Mouse (Mus musculus): Measurements from ENCODE around the gene Ring1. TPM values are rescaled to one million over a fixed set of nuclear protein-coding genes. Genes with fewer than 3 reads are reported as not detected.
"Not testable (repeated sequence)": the region's sequence is repeated elsewhere in the genome, so short reads cannot be mapped to it uniquely, and the experiment has no call there.

Gene Ring1
- polyA plus RNA-seq, 1 experiment from 2014 or later: 24.4 TPM

DNA sequence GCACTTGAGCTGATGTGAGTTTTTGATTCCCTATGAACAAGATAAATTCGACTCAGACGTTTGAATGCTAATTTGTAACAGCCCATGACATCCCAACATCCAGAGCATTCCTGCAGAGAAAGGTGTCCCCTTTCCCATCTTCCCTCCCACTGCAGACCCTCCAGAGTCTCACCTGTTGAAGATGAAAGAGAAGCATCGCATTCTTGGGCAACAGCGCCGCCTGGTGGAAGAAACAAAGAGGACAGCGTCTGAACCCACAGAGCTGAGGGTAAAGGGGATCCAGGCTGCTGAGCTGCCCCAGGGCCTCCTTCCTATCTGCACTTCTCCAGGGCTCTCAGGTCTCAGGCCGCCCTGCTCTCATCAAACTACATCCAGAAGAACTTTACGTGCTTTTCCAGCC, 42.3 kb downstream of the Ring1 start:
- Histone ChIP-seq H3K4me1 (peaks cover 29% of the 10 kb centered on the region), H3K27me3 (replicated peaks) (peaks cover 32% of the 10 kb centered on the region), H3K27ac (replicated peaks) (peak overlapping the region; percentile 93), H3K4me3 (replicated peaks) (peak overlapping the region; percentile 58), H3K4me2 (peak overlapping the region; percentile 67)
- not testable (repeated sequence) for H3K9me3 ChIP-seq (replicated peaks); H3K36me3 ChIP-seq; ATAC-seq (ENCODE audit: low FRiP score); H3K9ac ChIP-seq (replicated peaks)
- 7% methylated on average over 8 of the region's 8 CpGs for WGBS

- H3K4me1 ChIP-seq: peaks cover 29% of the 10 kb centered on the region
- under 1% methylated on average over 27 of the region's 27 CpGs for WGBS
- H3K9me3 ChIP-seq (replicated peaks); H3K36me3 ChIP-seq: not testable (repeated sequence)
- peak overlapping the region; percentile 93 for H3K27ac ChIP-seq (replicated peaks)
- ATAC-seq (ENCODE audit: low FRiP score): peak; percentile 97
- peak overlapping the region; percentile 58 for H3K4me3 ChIP-seq (replicated peaks)
- peaks cover 40% of the 10 kb centered on the region for H3K27me3 ChIP-seq (replicated peaks)
- peak overlapping the region; percentile 67 for H3K4me2 ChIP-seq
- peak overlapping the region; percentile 68 for H3K9ac ChIP-seq (replicated peaks)
Observed at GRCm38 (mm10) chr17:33981192-33981909, 43.1 kb downstream of the Ring1 start.

- Histone ChIP-seq H3K27me3 (replicated peaks) (peaks cover 46% of the 10 kb centered on the region), H3K4me1 (peaks cover 29% of the 10 kb centered on the region), H3K4me2 (peak overlapping the region; percentile 67), H3K9me3 (replicated peaks) (no peaks in the 10 kb centered on the region), H3K4me3 (replicated peaks) (peak overlapping the region; percentile 58; the same call in 1 of the 2 replicates), H3K27ac (replicated peaks) (peak overlapping the region; percentile 93), H3K36me3 (no peaks in the 10 kb centered on the region), H3K9ac (replicated peaks) (0 out of 2 replicates have a peak overlapping the region, but pooled peaks have one; percentile 26)
- peak; percentile 16 for ATAC-seq (ENCODE audit: low FRiP score)
- WGBS: 79% methylated on average over 19 of the region's 19 CpGs
Observed at GRCm38 (mm10) chr17:33980181-33981035, 44.1 kb downstream of the Ring1 start.

DNA sequence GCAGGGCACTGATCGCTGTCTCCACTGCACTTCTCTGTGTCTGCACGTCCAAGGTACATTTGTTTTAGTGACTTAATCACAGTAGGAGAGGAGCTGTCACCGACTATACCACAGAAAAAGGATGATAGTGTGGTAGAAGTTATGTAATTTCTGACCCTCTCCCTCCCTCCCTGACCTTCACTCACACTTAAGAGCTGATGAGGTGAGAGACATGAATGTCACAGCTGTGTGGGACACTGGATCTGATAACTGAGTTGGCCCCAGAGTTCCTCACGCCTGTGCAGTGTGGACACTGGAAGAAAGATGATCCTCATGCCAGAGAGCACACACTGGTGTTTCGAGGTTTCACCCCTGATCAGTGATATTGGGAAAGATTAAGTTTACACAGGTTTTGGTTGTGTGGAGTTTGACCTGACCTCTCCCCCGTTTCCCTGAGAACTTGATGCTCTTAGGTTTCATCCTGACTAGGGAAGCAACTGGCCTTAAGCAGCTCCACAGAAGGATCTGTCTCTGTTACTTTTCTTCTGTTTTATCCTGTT, 44.9 kb downstream of the Ring1 start:
- no peaks in the 10 kb centered on the region for H3K36me3 ChIP-seq
- no peak overlapping the region for H3K27ac ChIP-seq (replicated peaks)
- H3K4me1 ChIP-seq: peaks cover 29% of the 10 kb centered on the region
- no peak overlapping the region for H3K4me3 ChIP-seq (replicated peaks)
- no peak overlapping the region for H3K9ac ChIP-seq (replicated peaks)
- peaks cover 50% of the 10 kb centered on the region for H3K27me3 ChIP-seq (replicated peaks)
- ATAC-seq (ENCODE audit: low FRiP score): no peak
- WGBS: 82% methylated on average over 6 of the region's 6 CpGs
- H3K9me3 ChIP-seq (replicated peaks): no peaks in the 10 kb centered on the region
- no peak overlapping the region for H3K4me2 ChIP-seq

GRCm38 (mm10) chr17:33978631-33979031, 45.8 kb downstream of the Ring1 start:
- 2% methylated on average over 17 of the region's 17 CpGs for WGBS
- peaks cover 53% of the 10 kb centered on the region for H3K27me3 ChIP-seq (replicated peaks)
- H3K4me1 ChIP-seq: peaks cover 29% of the 10 kb centered on the region
- peak overlapping the region; percentile 62 for H3K4me2 ChIP-seq
- H3K9ac ChIP-seq (replicated peaks): peak overlapping the region; percentile 41
- no peaks in the 10 kb centered on the region for H3K9me3 ChIP-seq (replicated peaks)
- H3K27ac ChIP-seq (replicated peaks): no peak overlapping the region
- no peak for ATAC-seq (ENCODE audit: low FRiP score)
- H3K4me3 ChIP-seq (replicated peaks): peak overlapping the region; percentile 41
- no peaks in the 10 kb centered on the region for H3K36me3 ChIP-seq

DNA sequence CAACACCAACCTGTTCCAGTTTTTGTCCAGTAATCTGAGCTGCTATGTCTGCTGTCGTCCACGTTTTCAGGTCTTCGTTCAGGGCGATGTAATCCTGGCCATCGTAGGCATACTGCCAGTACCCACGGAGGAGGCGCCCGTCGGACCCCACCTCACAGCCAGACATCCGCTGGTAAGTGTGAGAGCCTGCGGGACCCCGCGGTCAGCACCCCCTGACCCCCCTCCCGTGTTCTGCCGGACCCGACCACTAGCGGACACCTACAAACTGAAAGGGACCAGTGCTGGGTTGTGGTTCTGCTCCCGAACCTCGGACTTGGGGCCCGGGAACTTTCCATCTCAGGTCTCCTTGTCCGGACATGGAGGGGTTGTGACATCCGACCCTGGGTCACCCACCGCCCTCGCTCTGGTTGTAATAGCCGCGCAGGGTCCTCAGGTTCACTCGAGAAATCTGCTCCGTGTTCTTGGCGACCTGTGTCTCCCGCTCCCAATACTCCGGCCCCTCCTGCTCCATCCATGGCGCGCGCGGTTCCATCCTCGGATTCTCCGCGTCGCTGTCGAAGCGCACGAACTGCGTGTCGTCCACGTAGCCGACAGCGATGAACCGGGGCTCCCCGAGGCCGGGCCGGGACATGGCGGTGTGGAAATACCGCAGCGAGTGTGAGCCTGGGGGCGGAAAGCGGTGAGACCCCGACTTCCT, 46.5 kb downstream of the Ring1 start:
- no peaks in the 10 kb centered on the region for H3K9me3 ChIP-seq (replicated peaks)
- 3% methylated on average over 57 of the region's 57 CpGs for WGBS
- H3K4me3 ChIP-seq (replicated peaks): peak overlapping the region; percentile 41
- no peak overlapping the region for H3K27ac ChIP-seq (replicated peaks)
- peak overlapping the region; percentile 62 for H3K4me2 ChIP-seq
- H3K27me3 ChIP-seq (replicated peaks): peaks cover 53% of the 10 kb centered on the region
- peaks cover 29% of the 10 kb centered on the region for H3K4me1 ChIP-seq
- ATAC-seq (ENCODE audit: low FRiP score): no peak
- H3K36me3 ChIP-seq: no peaks in the 10 kb centered on the region
- peak overlapping the region; percentile 41 for H3K9ac ChIP-seq (replicated peaks)

GRCm38 (mm10) chr17:33973572-33973971, 50.9 kb downstream of the Ring1 start:
- Histone ChIP-seq H3K36me3 (no peaks in the 10 kb centered on the region), H3K4me3 (replicated peaks) (no peak overlapping the region), H3K9ac (replicated peaks) (no peak overlapping the region), H3K4me1 (peaks cover 10% of the 10 kb centered on the region), H3K27me3 (replicated peaks) (peaks cover 48% of the 10 kb centered on the region), H3K27ac (replicated peaks) (no peak overlapping the region), H3K9me3 (replicated peaks) (no peaks in the 10 kb centered on the region), H3K4me2 (no peak overlapping the region)
- no peak for ATAC-seq (ENCODE audit: low FRiP score)
- 72% methylated on average over 3 of the region's 3 CpGs for WGBS

- Histone ChIP-seq H3K9ac (replicated peaks) (0 out of 2 replicates have a peak overlapping the region, but pooled peaks have one; percentile 5), H3K4me2 (no peak overlapping the region), H3K4me1 (peaks cover 1% of the 10 kb centered on the region), H3K36me3 (no peaks in the 10 kb centered on the region), H3K27ac (replicated peaks) (no peak overlapping the region), H3K9me3 (replicated peaks) (no peaks in the 10 kb centered on the region), H3K4me3 (replicated peaks) (no peak overlapping the region), H3K27me3 (replicated peaks) (peaks cover 39% of the 10 kb centered on the region)
- ATAC-seq (ENCODE audit: low FRiP score): no peak
- 8% methylated on average over 1 of the region's 1 CpGs for WGBS
Observed at GRCm38 (mm10) chr17:33972691-33973090, 51.8 kb downstream of the Ring1 start.

MicroRNA genes within 50 kb of the gene (microRNA counts, 519-probe panel; counts per million panel counts)
- 3,457 counts per million, percentile 84 among the panel's probes with 10 or more counts for microRNA mmu-miR-219

Small RNAs within 50 kb of the gene (microRNA-seq; reads per million reads assigned to microRNA genes)
- gene Mir219a-1 (not detected), gene Mir219c (not detected)

Other genes starting within 250 kb of the Ring1 start
- 21.6 and 23.3 TPM in 2 replicates for gene Angptl4, start 242.8 kb downstream of the Ring1 start, polyA plus RNA-seq (2015; fragmentation: Nextera tagmentation; extraction: Ambion mirVana)
- gene Kank3, start 214.2 kb downstream of the Ring1 start, polyA plus RNA-seq (2015; fragmentation: Nextera tagmentation; extraction: Ambion mirVana): 46.7 and 48.5 TPM in 2 replicates
- gene Rps28, start 200.1 kb downstream of the Ring1 start, polyA plus RNA-seq (2015; fragmentation: Nextera tagmentation; extraction: Ambion mirVana): 534 and 619 TPM in 2 replicates
- 515 and 564 TPM in 2 replicates for gene Ndufa7, start 200.1 kb downstream of the Ring1 start, polyA plus RNA-seq (2015; fragmentation: Nextera tagmentation; extraction: Ambion mirVana)
- gene Cd320, start 181.6 kb downstream of the Ring1 start, polyA plus RNA-seq (2015; fragmentation: Nextera tagmentation; extraction: Ambion mirVana): 53.9 and 56.1 TPM in 2 replicates
- gene Gm7029, start 150.8 kb downstream of the Ring1 start, polyA plus RNA-seq (2015; fragmentation: Nextera tagmentation; extraction: Ambion mirVana): not detected in 2 replicates
- gene Kifc1, start 134.0 kb downstream of the Ring1 start, polyA plus RNA-seq (2015; fragmentation: Nextera tagmentation; extraction: Ambion mirVana): 2.0 and 3.5 TPM in 2 replicates
- gene Platr17, start 119.5 kb downstream of the Ring1 start, polyA plus RNA-seq (2015; fragmentation: Nextera tagmentation; extraction: Ambion mirVana): 0.93 and 1.2 TPM in 2 replicates
- 50.7 and 58.5 TPM in 2 replicates for gene Daxx, start 115.3 kb downstream of the Ring1 start, polyA plus RNA-seq (2015; fragmentation: Nextera tagmentation; extraction: Ambion mirVana)
- gene Tapbp, start 108.8 kb downstream of the Ring1 start, polyA plus RNA-seq (2015; fragmentation: Nextera tagmentation; extraction: Ambion mirVana): 35.3 and 51.3 TPM in 2 replicates
- gene Zbtb22, start 108.8 kb downstream of the Ring1 start, polyA plus RNA-seq (2015; fragmentation: Nextera tagmentation; extraction: Ambion mirVana): 13.7 and 15.8 TPM in 2 replicates
- 56.8 and 58.8 TPM in 2 replicates for gene Rgl2, start 95.1 kb downstream of the Ring1 start, polyA plus RNA-seq (2015; fragmentation: Nextera tagmentation; extraction: Ambion mirVana)
- gene Pfdn6, start 84.3 kb downstream of the Ring1 start, polyA plus RNA-seq (2015; fragmentation: Nextera tagmentation; extraction: Ambion mirVana): 173 and 183 TPM in 2 replicates
- gene Wdr46, start 84.0 kb downstream of the Ring1 start, polyA plus RNA-seq (2015; fragmentation: Nextera tagmentation; extraction: Ambion mirVana): 25.1 and 29.3 TPM in 2 replicates
- gene B3galt4, start 73.2 kb downstream of the Ring1 start, polyA plus RNA-seq (2015; fragmentation: Nextera tagmentation; extraction: Ambion mirVana): 11.9 and 13.1 TPM in 2 replicates
- 72.3 and 75.7 TPM in 2 replicates for gene Vps52, start 68.9 kb downstream of the Ring1 start, polyA plus RNA-seq (2015; fragmentation: Nextera tagmentation; extraction: Ambion mirVana)
- gene Rps18, start 68.7 kb downstream of the Ring1 start, polyA plus RNA-seq (2015; fragmentation: Nextera tagmentation; extraction: Ambion mirVana): 778 and 1,050 TPM in 2 replicates
- gene H2-K1, start 24.3 kb downstream of the Ring1 start, polyA plus RNA-seq (2015; fragmentation: Nextera tagmentation; extraction: Ambion mirVana): 19.8 and 88.0 TPM in 2 replicates
- gene H2-Ke6, start 3.4 kb upstream of the Ring1 start, polyA plus RNA-seq (2015; fragmentation: Nextera tagmentation; extraction: Ambion mirVana): 68.4 and 71.4 TPM in 2 replicates
- 167 and 170 TPM in 2 replicates for gene Slc39a7, start 7.0 kb upstream of the Ring1 start, polyA plus RNA-seq (2015; fragmentation: Nextera tagmentation; extraction: Ambion mirVana)
- gene Rxrb, start 7.1 kb upstream of the Ring1 start, polyA plus RNA-seq (2015; fragmentation: Nextera tagmentation; extraction: Ambion mirVana): 54.4 and 57.7 TPM in 2 replicates
- 8.3 and 9.4 TPM in 2 replicates for gene Col11a2, start 14.8 kb upstream of the Ring1 start, polyA plus RNA-seq (2015; fragmentation: Nextera tagmentation; extraction: Ambion mirVana)
- 0.19 and 2.5 TPM in 2 replicates for gene H2-Oa, start 67.7 kb upstream of the Ring1 start, polyA plus RNA-seq (2015; fragmentation: Nextera tagmentation; extraction: Ambion mirVana)
- gene H2-DMa, start 94.9 kb upstream of the Ring1 start, polyA plus RNA-seq (2015; fragmentation: Nextera tagmentation; extraction: Ambion mirVana): 19.8 and 31.3 TPM in 2 replicates
- 115 and 122 TPM in 2 replicates for gene Brd2, start 98.0 kb upstream of the Ring1 start, polyA plus RNA-seq (2015; fragmentation: Nextera tagmentation; extraction: Ambion mirVana)
- 0.17 and 5.5 TPM in 2 replicates for gene H2-DMb2, start 118.6 kb upstream of the Ring1 start, polyA plus RNA-seq (2015; fragmentation: Nextera tagmentation; extraction: Ambion mirVana)
- 0.29 and 4.2 TPM in 2 replicates for gene H2-DMb1, start 128.4 kb upstream of the Ring1 start, polyA plus RNA-seq (2015; fragmentation: Nextera tagmentation; extraction: Ambion mirVana)
- 3.5 and 12.0 TPM in 2 replicates for gene Tap1, start 162.9 kb upstream of the Ring1 start, polyA plus RNA-seq (2015; fragmentation: Nextera tagmentation; extraction: Ambion mirVana)
- 2.1 and 35.0 TPM in 2 replicates for gene Psmb9, start 163.1 kb upstream of the Ring1 start, polyA plus RNA-seq (2015; fragmentation: Nextera tagmentation; extraction: Ambion mirVana)
- gene Psmb8, start 173.0 kb upstream of the Ring1 start, polyA plus RNA-seq (2015; fragmentation: Nextera tagmentation; extraction: Ambion mirVana): 3.8 and 80.4 TPM in 2 replicates
- gene Tap2, start 178.8 kb upstream of the Ring1 start, polyA plus RNA-seq (2015; fragmentation: Nextera tagmentation; extraction: Ambion mirVana): 1.9 and 15.0 TPM in 2 replicates
- gene H2-Ob, start 214.2 kb upstream of the Ring1 start, polyA plus RNA-seq (2015; fragmentation: Nextera tagmentation; extraction: Ambion mirVana): 0.08 and 0.26 TPM in 2 replicates
- gene H2-Ab1, start 233.0 kb upstream of the Ring1 start, polyA plus RNA-seq (2015; fragmentation: Nextera tagmentation; extraction: Ambion mirVana): 1.4 and 189 TPM in 2 replicates

Measured in neural tube, embryonic 15.5 days (tissue).